Mouse (Mus musculus) myocyte (in vitro differentiated cells): ENCODE measurements around the gene Slc25a5. TPM values are rescaled to one million over a fixed set of nuclear protein-coding genes. Genes with fewer than 3 reads are reported as not detected.
A peak's percentile ranks its signal among the peaks of the same experiment; 100 is the strongest.
"Not testable (repeated sequence)": the region's sequence is repeated elsewhere in the genome, so short reads cannot be mapped to it uniquely, and the experiment has no call there.

Experiments
- H3K27me3 ChIP-seq: one replicate; pipeline ENCODE4 v1.6.1; 2011; ENCODE audit not compliant: control insufficient read depth, insufficient read depth, insufficient read length
- H3K36me3 ChIP-seq: one replicate; pipeline ENCODE4 v1.6.1; 2011; ENCODE audit not compliant: control insufficient read depth, insufficient read depth
- H3K4me2 ChIP-seq: one replicate; pipeline ENCODE4 v1.6.1; 2011; ENCODE audit warnings: low read depth, control low read depth
- H3K4me3 ChIP-seq: one replicate; pipeline ENCODE4 v1.5.1; 2011; ENCODE audit warnings: mild to moderate bottlenecking, control low read depth, moderate library complexity
- H3K79me2 ChIP-seq: one replicate; pipeline ENCODE4 v1.6.1; 2011; ENCODE audit not compliant: control insufficient read depth, insufficient read depth
- H3ac ChIP-seq: one replicate; pipeline ENCODE4 v1.6.1; 2011; ENCODE audit not compliant: control insufficient read depth, insufficient read length
- CEBPB ChIP-seq: IDR thresholded peaks from 2 replicates; pipeline ENCODE4 v1.6.1; 2011; ENCODE audit warnings: mild to moderate bottlenecking, moderate library complexity; ENCODE audit not compliant: poor library complexity, insufficient read depth, severe bottlenecking
- E2F4 ChIP-seq: IDR thresholded peaks from one replicate; pipeline ENCODE4 v1.6.1; 2011; ENCODE audit warnings: mild to moderate bottlenecking, control low read depth, moderate library complexity; ENCODE audit not compliant: insufficient read depth
- MAX ChIP-seq: IDR thresholded peaks from one replicate; pipeline ENCODE4 v1.6.1; 2011; ENCODE audit warnings: low read depth, mild to moderate bottlenecking, control low read depth
- MYOD1 ChIP-seq, 3 experiments: IDR thresholded peaks; one replicate each; pipeline ENCODE4 v1.6.1; 2011; ENCODE audit warnings: control low read depth in 2 of 3, low read depth in 2 of 3, mild to moderate bottlenecking in 2 of 3, moderate library complexity in 1 of 3; ENCODE audit not compliant: insufficient read length in 2 of 3, control insufficient read depth in 1 of 3
- MYOG ChIP-seq, 3 experiments: IDR thresholded peaks; one replicate each; pipeline ENCODE4 v1.6.1; 2011; ENCODE audit warnings: control low read depth in 2 of 3, low read depth in 2 of 3, mild to moderate bottlenecking in 2 of 3; ENCODE audit not compliant: insufficient read length in 2 of 3, control insufficient read depth in 1 of 3, insufficient read depth in 1 of 3
- POLR2A ChIP-seq: IDR thresholded peaks from one replicate; pipeline ENCODE4 v1.6.1; 2011; ENCODE audit warnings: low read depth, mild to moderate bottlenecking, control low read depth, moderate library complexity; ENCODE audit not compliant: insufficient read length
- POLR2AphosphoS2 ChIP-seq: IDR thresholded peaks from one replicate; pipeline ENCODE4 v1.6.1; 2011; ENCODE audit warnings: low read depth, control low read depth; ENCODE audit not compliant: insufficient read length
- REST ChIP-seq: IDR thresholded peaks from one replicate; pipeline ENCODE4 v1.6.1; 2011; ENCODE audit warnings: mild to moderate bottlenecking, control low read depth, moderate library complexity; ENCODE audit not compliant: insufficient read depth, insufficient read length
- SRF ChIP-seq: IDR thresholded peaks from one replicate; pipeline ENCODE4 v1.6.1; 2011; ENCODE audit warnings: low read depth; ENCODE audit not compliant: control insufficient read depth, insufficient read length
- TCF12 ChIP-seq: IDR thresholded peaks from one replicate; pipeline ENCODE4 v1.6.1; 2011; ENCODE audit warnings: mild to moderate bottlenecking, control low read depth; ENCODE audit not compliant: poor library complexity, insufficient read depth, severe bottlenecking
- TCF3 ChIP-seq: IDR thresholded peaks from one replicate; pipeline ENCODE4 v1.6.1; 2011; ENCODE audit warnings: low read depth, control low read depth; ENCODE audit not compliant: insufficient read length
- USF1 ChIP-seq: IDR thresholded peaks from one replicate; pipeline ENCODE4 v1.6.1; 2011; ENCODE audit warnings: low read depth, mild to moderate bottlenecking, control low read depth, moderate library complexity
- polyA plus RNA-seq: library from polyadenylated mRNA; unstranded; fragments of >200 nt; fragmentation: generic; extraction: Trizol; gene quantifications from one replicate; pipeline ENCODE4 v1.2.1, GENCODE M21; 2012; ENCODE audit warnings: missing spikeins

Slc25a5 gene
- polyA plus RNA-seq, 1 experiment: 684 TPM

GRCm38 (mm10) chrX:36775520-36775919, 19.9 kb upstream of the Slc25a5 start:
- H3K79me2 ChIP-seq: no peaks in the 10 kb centered on the region
- H3K4me3 ChIP-seq: no peak overlapping the region
- H3K36me3 ChIP-seq: no peaks in the 10 kb centered on the region
- H3K27me3 ChIP-seq: no peaks in the 10 kb centered on the region
- no peak for TF ChIP-seq CEBPB
- TF ChIP-seq REST: no peak
- no peak for TF ChIP-seq USF1
- TF ChIP-seq SRF: no peak
- no peak overlapping the region for H3ac ChIP-seq
- no peak overlapping the region for H3K4me2 ChIP-seq

DNA sequence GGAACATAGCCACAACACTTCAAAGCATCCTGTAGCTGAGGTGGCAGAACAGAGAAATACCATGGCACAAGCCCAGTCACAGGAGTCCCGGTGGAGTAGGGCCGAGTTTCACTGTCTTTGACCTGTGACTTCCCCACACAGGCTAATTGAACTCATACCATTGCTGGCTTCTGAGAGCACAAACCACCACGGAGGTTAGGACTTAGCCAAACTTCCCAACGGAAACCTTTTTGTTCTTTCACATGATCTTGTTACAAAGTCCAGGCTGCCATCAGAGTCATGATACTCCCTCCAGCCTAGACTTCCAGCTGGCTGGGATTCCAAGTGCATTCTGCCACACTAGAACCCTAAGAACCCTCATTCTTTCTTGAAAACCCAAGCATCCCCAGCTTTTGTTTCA, 17.8 kb upstream of the Slc25a5 start:
- Histone ChIP-seq H3K4me3 (no peak overlapping the region), H3K36me3 (no peaks in the 10 kb centered on the region), H3K4me2 (no peak overlapping the region), H3ac (no peak overlapping the region), H3K27me3 (no peaks in the 10 kb centered on the region), H3K79me2 (no peaks in the 10 kb centered on the region)
- TF ChIP-seq MYOG (IDR thresholded peaks at IDR 0.05; ENCODE audit: control insufficient read depth in 1 of 3, insufficient read depth in 1 of 3, insufficient read length in 2 of 3, low read depth in 2 of 3): no peak
- no peak for TF ChIP-seq TCF12
- TF ChIP-seq CEBPB: no peak
- no peak for TF ChIP-seq POLR2A
- no peak for TF ChIP-seq MAX
- TF ChIP-seq TCF3: no peak
- no peak for TF ChIP-seq SRF

DNA sequence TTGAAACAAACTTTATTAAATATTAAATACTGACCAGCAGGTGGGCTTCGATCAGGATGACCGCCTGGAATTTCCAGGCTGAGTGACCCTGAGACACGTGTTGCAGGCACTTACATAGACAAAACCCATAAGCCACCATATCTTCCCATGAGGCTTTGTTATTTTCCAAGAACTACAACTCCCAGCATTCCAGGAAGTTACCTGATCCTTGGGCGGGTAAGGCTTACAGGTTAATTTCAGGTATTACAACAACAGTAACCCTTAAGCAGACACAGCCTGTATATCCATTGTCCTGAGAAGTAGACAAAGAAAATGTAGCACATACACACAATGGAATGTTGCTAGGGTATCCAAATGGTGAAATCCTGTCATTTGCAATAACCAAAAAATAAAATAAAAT, 6.1 kb upstream of the Slc25a5 start:
- H3K36me3 ChIP-seq: no peaks in the 10 kb centered on the region
- H3ac ChIP-seq: no peak overlapping the region
- TF ChIP-seq TCF12 (no peak), MAX (no peak), POLR2A (no peak), CEBPB (no peak), USF1 (no peak), MYOG (IDR thresholded peaks at IDR 0.05; ENCODE audit: control insufficient read depth in 1 of 3, insufficient read depth in 1 of 3, insufficient read length in 2 of 3, low read depth in 2 of 3) (no peak), E2F4 (no peak), SRF (no peak), MYOD1 (IDR thresholded peaks at IDR 0.05; ENCODE audit: control insufficient read depth in 1 of 3, insufficient read length in 2 of 3, low read depth in 2 of 3) (no peak), TCF3 (no peak), REST (no peak), POLR2AphosphoS2 (no peak)
- H3K79me2 ChIP-seq: no peaks in the 10 kb centered on the region
- H3K4me3 ChIP-seq: no peak overlapping the region
- no peak overlapping the region for H3K4me2 ChIP-seq
- H3K27me3 ChIP-seq: no peaks in the 10 kb centered on the region

DNA sequence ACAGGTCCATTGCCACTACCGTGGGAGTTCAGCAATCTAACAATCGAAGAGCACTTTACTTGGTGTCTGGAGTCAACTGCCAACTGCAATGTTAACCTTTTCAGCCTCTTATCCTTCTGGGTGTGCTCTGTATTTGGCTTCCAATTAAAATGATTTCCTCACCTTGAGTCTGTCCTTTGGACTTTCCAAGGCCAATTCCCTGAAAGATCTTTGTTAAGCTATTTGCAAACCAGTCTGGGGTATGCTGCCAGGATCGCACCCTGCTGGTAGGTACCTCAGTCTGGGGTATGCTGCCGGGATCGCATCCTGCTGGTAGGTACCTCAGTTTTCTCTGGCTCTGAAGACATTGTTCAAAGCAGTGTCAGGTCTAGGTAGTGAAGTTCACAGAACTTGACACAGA, 880 bp upstream of the Slc25a5 start:
- Histone ChIP-seq H3K4me3 (no peak overlapping the region), H3K4me2 (no peak overlapping the region)

DNA sequence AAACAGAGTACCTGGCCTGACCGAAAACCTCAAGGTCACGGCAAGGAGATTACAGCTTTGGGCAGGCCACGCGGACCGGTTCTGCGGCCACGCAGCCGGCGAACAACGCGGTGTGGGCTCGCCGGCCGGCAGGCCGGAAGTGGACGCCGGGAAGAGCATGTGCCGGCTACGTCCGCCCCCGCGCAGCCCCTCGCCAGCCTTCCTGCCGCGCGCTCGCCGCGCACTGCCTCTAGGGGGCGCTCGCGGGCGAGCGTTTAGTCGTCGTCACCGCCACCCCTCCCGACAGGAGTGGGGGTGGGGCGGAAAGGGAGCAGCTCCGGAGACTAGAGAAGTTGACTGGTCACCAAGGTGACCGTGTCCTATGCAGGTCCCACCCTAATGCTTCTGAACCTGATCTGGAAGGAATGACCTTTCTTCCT, 721 bp downstream of the Slc25a5 start:
- Histone ChIP-seq H3K36me3 (peaks cover 10% of the 10 kb centered on the region), H3K27me3 (no peaks in the 10 kb centered on the region), H3K79me2 (peaks cover 5% of the 10 kb centered on the region), H3ac (peak overlapping the region; percentile 55), H3K4me3 (peak overlapping the region; percentile 79), H3K4me2 (peak overlapping the region; percentile 73)
- TF ChIP-seq USF1: no peak
- TF ChIP-seq POLR2A: peak; percentile 91
- peak; percentile 87 for TF ChIP-seq POLR2AphosphoS2
- TF ChIP-seq MYOG (IDR thresholded peaks at IDR 0.05; ENCODE audit: control insufficient read depth in 1 of 3, insufficient read depth in 1 of 3, insufficient read length in 2 of 3, low read depth in 2 of 3): peak in 1 of 3 experiments; percentile 14

More for the DNA sequence above, 880 bp upstream of the Slc25a5 start:
- H3K36me3 ChIP-seq: peaks cover 10% of the 10 kb centered on the region
- no peaks in the 10 kb centered on the region for H3K27me3 ChIP-seq
- no peak overlapping the region for H3ac ChIP-seq
- TF ChIP-seq MAX (no peak), REST (no peak), POLR2A (no peak), MYOD1 (IDR thresholded peaks at IDR 0.05; ENCODE audit: control insufficient read depth in 1 of 3, insufficient read length in 2 of 3, low read depth in 2 of 3) (no peak), SRF (no peak), MYOG (IDR thresholded peaks at IDR 0.05; ENCODE audit: control insufficient read depth in 1 of 3, insufficient read depth in 1 of 3, insufficient read length in 2 of 3, low read depth in 2 of 3) (no peak), E2F4 (no peak), CEBPB (no peak), TCF3 (no peak), USF1 (no peak), POLR2AphosphoS2 (no peak), TCF12 (no peak)
- peaks cover 5% of the 10 kb centered on the region for H3K79me2 ChIP-seq

- not testable (repeated sequence) for H3K79me2 ChIP-seq, H3K27me3 ChIP-seq
- Histone ChIP-seq H3K4me2 (peak overlapping the region; percentile 73), H3ac (peak overlapping the region; percentile 55), H3K36me3 (peaks cover 10% of the 10 kb centered on the region), H3K4me3 (peak overlapping the region; percentile 79)
These were observed 1.3 kb downstream of the Slc25a5 start for GRCm38 (mm10) chrX:36796734-36797133.
